Mouse (Mus musculus) brain, embryonic 14.5 days (tissue): ENCODE measurements around the gene Amigo3.

ENCODE experiments used
- CTCF ChIP-seq: fragments of 200-500 bp; IDR thresholded peaks from 2 replicates; pipeline ENCODE4 v1.5.1; 2012; ENCODE audit warnings: inconsistent platforms, mild to moderate bottlenecking, moderate library complexity, borderline replicate concordance; ENCODE audit not compliant: insufficient read depth, insufficient read length; ENCODE audit errors: extremely low read depth
- POLR2A ChIP-seq: fragments of 200-500 bp; IDR thresholded peaks from 2 replicates; pipeline ENCODE4 v1.6.1; 2012; ENCODE audit warnings: mild to moderate bottlenecking, inconsistent platforms, borderline replicate concordance; ENCODE audit not compliant: poor library complexity, insufficient read depth, insufficient read length, severe bottlenecking; ENCODE audit errors: extremely low read depth

DNA sequence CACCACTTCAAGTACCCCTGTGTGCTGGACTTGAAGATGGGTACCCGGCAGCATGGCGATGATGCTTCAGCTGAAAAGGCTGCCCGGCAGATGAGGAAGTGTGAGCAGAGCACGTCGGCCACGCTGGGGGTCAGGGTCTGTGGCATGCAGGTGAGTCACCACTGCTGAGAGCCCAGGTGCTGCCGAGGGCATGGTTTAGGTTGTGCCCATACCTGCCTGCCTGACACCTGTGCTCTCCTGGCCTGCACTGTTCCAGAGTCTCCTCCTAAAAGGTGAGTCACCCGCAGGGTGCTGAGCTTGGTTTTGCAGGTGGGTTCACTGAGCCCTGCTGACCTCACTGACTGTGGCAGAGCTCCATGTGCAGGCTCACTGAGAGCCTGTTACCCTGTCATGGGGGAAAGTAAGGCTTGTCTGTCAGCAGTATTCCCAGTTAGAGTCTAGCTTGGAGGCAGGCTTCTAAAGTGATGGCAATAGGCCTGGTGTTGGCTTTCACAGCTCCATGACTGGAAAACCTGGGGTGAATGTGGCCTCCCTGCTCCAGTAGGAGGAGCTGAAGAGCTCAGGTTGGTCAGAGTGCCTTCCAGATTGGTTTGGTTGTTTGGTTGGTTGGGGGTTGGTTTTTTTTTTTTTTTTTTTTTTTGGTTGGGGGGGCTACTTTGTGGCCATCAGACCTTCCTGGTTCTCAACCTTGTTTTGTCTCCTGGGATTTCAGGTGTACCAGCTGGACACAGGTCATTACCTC, 8.0 kb upstream of the Amigo3 start:
- no peak for TF ChIP-seq POLR2A
- TF ChIP-seq CTCF = peak; percentile 24; the same call in 1 of the 2 replicates
